Mouse (Mus musculus): ENCODE data around the gene Dzip1. TPM values are rescaled to one million over a fixed set of nuclear protein-coding genes. Genes with fewer than 3 reads are reported as not detected.

The Dzip1 gene
- polyA plus RNA-seq, 3 experiments from 2014 or later, result 5.0 to 17.5 (median 11.8) TPM

DNA sequence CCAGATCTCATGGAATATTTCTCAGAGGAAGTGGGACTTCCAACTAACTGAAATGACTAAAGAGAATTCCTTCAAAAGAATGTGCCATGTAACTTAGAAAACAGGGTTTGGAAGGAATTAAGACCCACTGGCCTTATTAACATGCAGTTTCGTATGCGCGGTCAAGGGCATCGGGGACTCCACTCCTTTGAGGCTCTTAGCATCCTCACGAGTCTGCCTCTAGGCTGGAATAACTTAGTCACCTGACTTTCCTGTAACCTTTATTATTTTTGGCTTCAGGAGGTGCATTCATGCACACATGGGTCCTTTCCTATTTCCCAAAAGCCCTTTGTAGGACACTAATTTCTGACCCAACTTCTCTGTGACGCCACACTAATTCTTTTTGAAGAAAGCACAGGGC, 92.0 kb downstream of the Dzip1 start:
- no peak for ATAC-seq

DNA sequence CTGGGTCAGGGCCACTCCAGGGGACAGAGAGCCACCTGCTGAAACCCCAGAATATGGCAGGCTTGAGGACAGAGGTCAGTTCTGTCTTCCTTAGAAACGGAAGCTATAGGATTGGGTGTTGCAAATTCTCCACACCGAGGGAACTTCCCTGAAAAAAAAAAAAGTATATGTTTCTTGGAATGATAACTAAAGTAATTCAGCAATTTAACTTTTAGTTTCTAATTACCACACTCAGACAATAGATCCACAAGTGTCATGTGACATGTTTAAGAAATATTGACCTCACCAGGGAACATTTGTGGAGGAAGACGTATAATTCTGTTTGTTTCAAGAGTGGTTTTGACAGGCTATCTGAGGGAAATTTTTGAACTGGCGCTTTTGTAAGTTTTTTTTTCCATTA, 93.7 kb downstream of the Dzip1 start:
- no peak for ATAC-seq

DNA sequence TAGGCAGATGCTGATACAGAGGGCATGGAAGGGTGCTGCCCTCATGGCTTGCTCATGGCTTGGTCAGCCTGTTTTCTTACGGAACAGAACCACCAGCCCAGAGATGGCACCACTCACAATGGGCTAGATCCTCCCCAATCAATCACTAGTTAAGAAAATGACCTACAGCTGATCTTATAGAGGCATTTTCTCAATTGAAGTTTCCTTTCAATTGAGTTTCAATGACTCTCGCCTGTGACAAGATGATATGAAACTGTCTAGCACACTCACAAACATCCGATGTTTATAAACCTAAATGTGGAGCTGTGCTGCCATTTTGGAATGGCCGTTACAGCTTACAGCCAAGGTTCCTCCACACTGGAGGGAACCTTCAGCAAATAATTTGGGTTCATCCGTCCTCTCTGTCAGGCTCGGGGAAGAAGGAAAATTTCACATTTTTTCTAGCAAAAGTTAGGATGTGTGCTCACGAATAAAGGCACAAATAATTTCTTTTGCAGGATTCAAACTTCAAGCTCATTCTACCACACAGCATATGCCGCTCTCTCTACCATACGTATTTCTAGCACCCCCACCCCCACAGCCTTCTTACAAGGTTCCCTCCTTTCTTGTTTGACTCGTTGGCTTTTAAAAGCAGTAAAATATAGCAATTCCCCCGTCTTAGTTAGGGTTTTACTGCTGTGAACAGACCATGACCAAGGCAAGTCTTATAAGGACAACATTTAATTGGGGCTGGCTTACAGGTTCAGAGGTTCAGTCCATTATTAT, 95.7 kb downstream of the Dzip1 start:
- ATAC-seq, result no peak

DNA sequence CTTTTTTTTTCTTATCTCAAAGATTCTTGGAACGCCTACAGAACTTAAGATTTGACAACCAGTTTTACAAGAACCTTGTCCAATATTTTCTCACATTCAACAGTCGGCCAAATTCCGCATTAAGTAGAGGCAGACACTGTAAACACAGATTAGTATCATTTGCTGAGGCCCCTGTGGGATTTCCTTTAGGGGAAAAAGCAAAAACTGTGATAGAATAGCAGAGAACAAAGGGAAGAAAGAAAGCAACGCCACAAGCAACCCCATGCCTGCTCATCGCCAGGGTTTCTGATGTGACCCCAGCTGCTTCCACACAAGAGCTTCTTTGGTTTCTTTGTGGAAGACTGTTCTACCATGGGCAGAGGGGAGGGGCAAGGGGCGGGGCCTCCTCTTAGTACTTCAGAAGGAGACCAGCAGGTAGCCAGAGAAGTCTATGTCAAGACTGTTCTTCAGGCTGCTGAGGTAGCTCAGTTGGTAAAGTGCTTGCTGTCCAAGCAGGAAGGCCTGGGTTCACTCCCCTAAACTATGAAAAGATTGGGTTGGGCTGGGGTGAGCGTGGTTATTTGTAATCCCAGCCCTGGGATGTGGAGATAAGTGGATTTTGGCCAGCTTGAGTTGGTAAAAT, 97.9 kb downstream of the Dzip1 start:
- ATAC-seq, result no peak

DNA sequence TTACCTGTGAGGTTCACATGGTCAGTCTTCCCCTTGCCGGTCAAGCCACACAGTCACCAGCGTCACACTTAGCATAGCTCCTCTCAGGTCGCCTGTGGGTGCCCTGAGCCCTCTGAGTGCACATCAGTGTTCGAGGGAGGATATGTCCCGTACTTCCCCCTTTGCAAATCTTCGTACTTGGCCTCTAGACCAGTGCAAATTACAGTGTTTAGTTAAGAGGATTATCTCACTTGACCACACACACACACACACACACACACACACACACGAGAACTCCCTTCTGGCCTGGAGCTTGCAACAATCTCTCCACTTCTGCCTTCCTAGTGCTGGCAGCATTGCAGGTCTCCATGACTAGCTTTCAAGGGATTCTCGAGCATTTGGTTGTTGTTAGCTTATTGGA, 98.9 kb downstream of the Dzip1 start:
- ATAC-seq, result no peak

Other genes starting within 250 kb of the Dzip1 start
- 1 to 10 TPM; 7.2 to 9.6 (median 8.2) TPM for gene Abcc4, start 219.2 kb downstream of the Dzip1 start, polyA plus RNA-seq (2017; shearing (Covaris generic))
- 1 to 10 TPM in 2 of 3 experiments, under 1 TPM in 1; 0.49 to 2.1 (median 2.1) TPM for gene Cldn10, start 137.6 kb downstream of the Dzip1 start, polyA plus RNA-seq (2017; shearing (Covaris generic))
- gene Dnajc3, start 12.5 kb upstream of the Dzip1 start, polyA plus RNA-seq (2017; shearing (Covaris generic)), result 10 to 100 TPM; 39.4 to 48.4 (median 39.7) TPM
- 1 to 10 TPM in 2 of 3 experiments, under 1 TPM in 1; 0.59 to 3.8 (median 3.0) TPM for gene Uggt2, start 174.0 kb upstream of the Dzip1 start, polyA plus RNA-seq (2017; shearing (Covaris generic))
- gene Hs6st3, start 212.9 kb upstream of the Dzip1 start, polyA plus RNA-seq (2017; shearing (Covaris generic)), result not detected

Measured in inflammation-experienced regulatory T-cells, adult 6 months (primary cell).